Mouse (Mus musculus): ENCODE data around the gene Barhl2. TPM values are rescaled to one million over a fixed set of nuclear protein-coding genes. Genes with fewer than 3 reads are reported as not detected.
A peak's percentile ranks its signal among the peaks of the same experiment; 100 is the strongest.

Barhl2 gene
- polyA plus RNA-seq, 1 experiment = 0.34 TPM

DNA sequence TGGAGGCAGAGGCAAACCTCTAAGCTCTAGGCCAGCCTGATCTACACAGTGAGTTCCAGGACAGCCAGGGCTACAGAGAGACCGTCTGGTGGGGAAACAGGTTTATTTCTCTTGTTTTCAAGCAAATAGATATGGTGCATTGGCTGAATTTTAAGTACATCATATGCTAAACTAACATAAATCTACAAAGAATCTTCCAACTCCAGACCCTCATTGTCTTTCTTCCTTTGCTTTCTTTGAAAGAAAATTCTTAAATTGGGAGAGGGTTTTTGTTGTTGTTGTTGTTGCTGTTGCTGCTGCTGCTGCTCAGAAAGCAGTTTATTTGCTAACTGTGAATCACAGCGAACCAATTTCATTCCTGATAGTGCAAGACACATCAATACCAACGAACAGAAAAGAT, 3.5 kb upstream of the Barhl2 start:
- TF ChIP-seq CTCF (IDR thresholded peaks at IDR 0.05; ENCODE audit: low read depth, low read length) = no peak
- no peak for TF ChIP-seq POLR2A (IDR thresholded peaks at IDR 0.05; ENCODE audit: insufficient read depth, low read length)
- no peak for TF ChIP-seq EP300 (IDR thresholded peaks at IDR 0.05; ENCODE audit: insufficient read depth, low read depth, low read length)
- H3K4me3 ChIP-seq (ENCODE audit: low read depth, low read length) = no peak overlapping the region
- H3K9ac ChIP-seq (ENCODE audit: low read depth, poor library complexity, severe bottlenecking) = no peak overlapping the region
- H3K27ac ChIP-seq (ENCODE audit: insufficient read depth, low read length) = no peak overlapping the region
- no peaks in the 10 kb centered on the region for H3K9me3 ChIP-seq (replicated peaks; ENCODE audit: control insufficient read depth, insufficient read depth, low read length, poor library complexity, severe bottlenecking)
- no peaks in the 10 kb centered on the region for H3K36me3 ChIP-seq (ENCODE audit: control insufficient read depth, insufficient read depth, low read length, poor library complexity, severe bottlenecking)
- H3K4me1 ChIP-seq (ENCODE audit: control insufficient read depth, insufficient read depth, low read length) = no peaks in the 10 kb centered on the region
- H3K27me3 ChIP-seq (ENCODE audit: control insufficient read depth, insufficient read depth, low read length, poor library complexity, severe bottlenecking) = peaks cover 33% of the 10 kb centered on the region

DNA sequence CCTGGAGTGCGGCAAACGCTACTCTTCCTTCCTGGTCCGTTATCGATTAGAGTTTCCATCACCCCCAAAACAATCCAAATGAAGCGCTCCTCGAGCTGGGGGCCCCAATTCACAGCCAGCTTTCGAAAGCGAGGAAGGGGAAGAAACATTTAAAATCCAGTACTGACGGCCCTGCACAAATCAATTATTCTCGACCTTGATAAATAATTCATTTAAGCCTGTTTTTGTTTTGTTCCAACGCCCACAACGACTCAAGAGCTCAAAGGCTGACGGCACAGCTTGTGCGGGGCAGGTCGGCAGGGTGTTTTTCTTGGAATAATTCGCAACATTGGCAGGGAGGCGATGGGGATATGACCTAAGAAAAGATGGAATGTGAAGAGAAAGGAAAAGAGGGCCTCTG, 2.6 kb upstream of the Barhl2 start:
- Histone ChIP-seq H3K4me3 (ENCODE audit: low read depth, low read length) (0 out of 2 replicates have a peak overlapping the region, but pooled peaks have one; percentile 10), H3K9ac (ENCODE audit: low read depth, poor library complexity, severe bottlenecking) (no peak overlapping the region), H3K4me1 (ENCODE audit: control insufficient read depth, insufficient read depth, low read length) (no peaks in the 10 kb centered on the region), H3K27ac (ENCODE audit: insufficient read depth, low read length) (no peak overlapping the region), H3K27me3 (ENCODE audit: control insufficient read depth, insufficient read depth, low read length, poor library complexity, severe bottlenecking) (peaks cover 38% of the 10 kb centered on the region), H3K36me3 (ENCODE audit: control insufficient read depth, insufficient read depth, low read length, poor library complexity, severe bottlenecking) (no peaks in the 10 kb centered on the region), H3K9me3 (replicated peaks; ENCODE audit: control insufficient read depth, insufficient read depth, low read length, poor library complexity, severe bottlenecking) (no peaks in the 10 kb centered on the region)
- no peak for TF ChIP-seq CTCF (IDR thresholded peaks at IDR 0.05; ENCODE audit: low read depth, low read length)
- no peak for TF ChIP-seq EP300 (IDR thresholded peaks at IDR 0.05; ENCODE audit: insufficient read depth, low read depth, low read length)
- no peak for TF ChIP-seq POLR2A (IDR thresholded peaks at IDR 0.05; ENCODE audit: insufficient read depth, low read length)

DNA sequence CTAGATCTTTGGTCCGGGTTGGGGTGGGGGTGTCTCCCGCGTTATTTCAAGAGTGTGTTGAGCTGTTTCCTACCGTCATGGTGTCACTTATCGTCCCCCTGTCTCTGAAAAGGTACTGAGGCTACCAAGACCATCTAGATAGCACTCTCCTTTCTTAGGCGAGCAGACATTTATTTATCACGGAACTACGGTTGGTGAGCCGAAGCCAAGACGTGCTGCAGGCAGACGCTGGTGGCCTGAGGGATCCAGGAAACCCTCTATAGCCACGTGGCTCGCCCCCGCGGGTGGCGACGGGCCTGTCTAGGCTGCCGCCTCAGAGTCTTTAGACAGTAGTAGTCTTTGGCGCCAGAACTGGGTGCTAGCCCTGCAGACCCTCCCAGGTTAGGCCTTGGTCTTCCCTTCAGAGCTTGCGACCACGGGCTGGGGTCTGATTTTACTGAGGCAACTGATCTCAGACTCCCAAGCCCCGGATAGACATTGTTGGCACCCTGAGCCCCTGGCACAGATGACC, 2.1 kb upstream of the Barhl2 start:
- Histone ChIP-seq H3K27ac (ENCODE audit: insufficient read depth, low read length) (no peak overlapping the region), H3K27me3 (ENCODE audit: control insufficient read depth, insufficient read depth, low read length, poor library complexity, severe bottlenecking) (peaks cover 42% of the 10 kb centered on the region)

DNA sequence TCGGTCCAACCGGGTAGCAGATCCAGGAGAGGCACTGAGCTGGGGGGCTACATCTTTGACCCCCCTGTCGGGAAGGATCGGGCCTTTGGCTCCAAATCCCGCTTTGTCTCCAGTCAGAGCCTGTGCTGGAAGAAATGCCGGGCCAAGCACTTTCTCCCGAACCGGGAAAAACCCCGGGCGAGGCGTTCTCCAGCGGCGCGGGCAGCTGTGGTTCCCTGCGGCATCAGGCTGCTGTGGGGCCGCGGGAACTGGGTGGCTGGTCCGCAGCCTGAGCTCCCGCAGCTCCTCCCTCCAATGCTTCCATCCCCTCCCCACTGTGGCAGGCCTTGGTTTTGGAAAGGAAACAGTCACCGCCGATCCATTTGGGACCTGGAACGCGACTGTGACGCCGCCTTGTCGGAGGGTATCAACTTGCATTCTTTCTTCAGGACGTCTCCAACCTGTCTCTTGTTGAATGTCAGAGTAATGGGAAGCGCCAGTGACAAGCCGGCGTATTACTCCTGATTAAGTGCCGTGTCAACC, 1.2 kb upstream of the Barhl2 start:
- H3K27ac ChIP-seq (ENCODE audit: insufficient read depth, low read length) = no peak overlapping the region
- peaks cover 40% of the 10 kb centered on the region for H3K27me3 ChIP-seq (ENCODE audit: control insufficient read depth, insufficient read depth, low read length, poor library complexity, severe bottlenecking)
- no peaks in the 10 kb centered on the region for H3K4me1 ChIP-seq (ENCODE audit: control insufficient read depth, insufficient read depth, low read length)
- H3K9me3 ChIP-seq (replicated peaks; ENCODE audit: control insufficient read depth, insufficient read depth, low read length, poor library complexity, severe bottlenecking) = no peaks in the 10 kb centered on the region
- peak overlapping the region; percentile 79 for H3K9ac ChIP-seq (ENCODE audit: low read depth, poor library complexity, severe bottlenecking)
- peak overlapping the region; percentile 80 for H3K4me3 ChIP-seq (ENCODE audit: low read depth, low read length)
- TF ChIP-seq CTCF (IDR thresholded peaks at IDR 0.05; ENCODE audit: low read depth, low read length) (no peak), EP300 (IDR thresholded peaks at IDR 0.05; ENCODE audit: insufficient read depth, low read depth, low read length) (no peak), POLR2A (IDR thresholded peaks at IDR 0.05; ENCODE audit: insufficient read depth, low read length) (no peak)
- no peaks in the 10 kb centered on the region for H3K36me3 ChIP-seq (ENCODE audit: control insufficient read depth, insufficient read depth, low read length, poor library complexity, severe bottlenecking)

More for the DNA sequence above, 2.1 kb upstream of the Barhl2 start:
- no peak for TF ChIP-seq POLR2A (IDR thresholded peaks at IDR 0.05; ENCODE audit: insufficient read depth, low read length)
- TF ChIP-seq CTCF (IDR thresholded peaks at IDR 0.05; ENCODE audit: low read depth, low read length) = no peak
- no peak for TF ChIP-seq EP300 (IDR thresholded peaks at IDR 0.05; ENCODE audit: insufficient read depth, low read depth, low read length)
- no peak overlapping the region for H3K9ac ChIP-seq (ENCODE audit: low read depth, poor library complexity, severe bottlenecking)
- H3K36me3 ChIP-seq (ENCODE audit: control insufficient read depth, insufficient read depth, low read length, poor library complexity, severe bottlenecking) = no peaks in the 10 kb centered on the region
- H3K4me1 ChIP-seq (ENCODE audit: control insufficient read depth, insufficient read depth, low read length) = no peaks in the 10 kb centered on the region
- no peaks in the 10 kb centered on the region for H3K9me3 ChIP-seq (replicated peaks; ENCODE audit: control insufficient read depth, insufficient read depth, low read length, poor library complexity, severe bottlenecking)
- 0 out of 2 replicates have a peak overlapping the region, but pooled peaks have one; percentile 10 for H3K4me3 ChIP-seq (ENCODE audit: low read depth, low read length)

DNA sequence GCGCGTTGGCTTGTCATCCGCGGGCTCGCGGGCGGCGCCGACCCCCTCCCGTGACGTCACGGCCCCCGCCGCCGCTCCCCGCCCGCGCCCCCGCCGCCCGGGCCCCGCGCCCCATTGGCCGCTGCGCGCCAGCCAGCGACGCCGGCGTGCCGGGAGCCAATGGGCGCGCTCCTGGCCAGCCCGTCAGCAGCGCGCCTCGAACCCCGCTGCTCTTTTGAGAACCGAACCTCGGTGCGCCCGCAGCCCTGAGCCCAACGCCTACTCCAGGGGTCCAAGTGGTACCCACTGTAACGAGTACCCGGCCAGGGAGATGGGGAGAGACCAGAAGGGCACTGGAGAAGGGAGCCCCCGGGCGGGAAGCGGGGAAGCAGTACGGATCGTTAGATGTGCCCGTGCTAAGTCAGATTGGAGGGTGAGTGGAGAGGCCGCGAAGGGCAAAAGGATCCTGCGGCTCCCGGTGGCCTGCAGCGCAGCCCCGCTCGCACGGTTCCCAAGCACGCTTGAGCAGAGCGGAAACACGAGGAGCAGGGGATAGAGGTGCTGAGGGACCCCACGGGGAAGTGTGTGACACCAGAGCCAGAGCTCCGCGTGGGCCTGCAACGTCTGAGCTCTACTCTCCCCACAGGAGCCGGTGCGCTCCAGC, 632 bp upstream of the Barhl2 start:
- Histone ChIP-seq H3K9me3 (replicated peaks; ENCODE audit: control insufficient read depth, insufficient read depth, low read length, poor library complexity, severe bottlenecking) (no peaks in the 10 kb centered on the region), H3K9ac (ENCODE audit: low read depth, poor library complexity, severe bottlenecking) (peak overlapping the region; percentile 79), H3K36me3 (ENCODE audit: control insufficient read depth, insufficient read depth, low read length, poor library complexity, severe bottlenecking) (no peaks in the 10 kb centered on the region), H3K27me3 (ENCODE audit: control insufficient read depth, insufficient read depth, low read length, poor library complexity, severe bottlenecking) (peaks cover 43% of the 10 kb centered on the region), H3K27ac (ENCODE audit: insufficient read depth, low read length) (no peak overlapping the region), H3K4me3 (ENCODE audit: low read depth, low read length) (peak overlapping the region; percentile 80), H3K4me1 (ENCODE audit: control insufficient read depth, insufficient read depth, low read length) (no peaks in the 10 kb centered on the region)
- TF ChIP-seq EP300 (IDR thresholded peaks at IDR 0.05; ENCODE audit: insufficient read depth, low read depth, low read length) (no peak), POLR2A (IDR thresholded peaks at IDR 0.05; ENCODE audit: insufficient read depth, low read length) (no peak), CTCF (IDR thresholded peaks at IDR 0.05; ENCODE audit: low read depth, low read length) (no peak)
